Comparison of ENCODE assay signal across 20 mouse cellular contexts in the genomic region with DNA sequence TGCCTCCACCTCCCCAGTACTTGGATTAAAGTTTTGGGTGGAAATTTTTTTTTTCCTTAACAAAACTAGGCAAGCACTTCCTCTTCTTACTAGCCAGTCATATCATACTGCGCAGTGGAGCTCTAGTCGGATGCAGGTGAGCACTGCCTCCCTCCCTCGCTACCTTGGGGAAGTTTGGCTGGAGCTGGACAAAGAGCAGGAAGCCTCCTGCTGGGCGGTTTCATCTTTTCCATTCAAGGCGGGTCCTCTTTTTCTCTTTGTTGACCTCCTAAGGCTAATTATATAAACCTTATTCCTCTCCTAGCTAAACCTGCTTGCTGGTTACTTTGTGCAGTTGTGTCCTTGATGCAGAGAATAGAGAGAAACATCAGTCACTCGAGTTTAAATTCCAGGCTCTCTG.
"Had no signal": no experiment of that assay in that cellular context is flagged by ENCODE, and none has a peak within 500 bp of the region (broad histone marks: within the 10 kb centered on the region; RNA-seq: fewer than 3 reads in every experiment).

No protein-coding gene starts in this region.

- DNase-seq: liver, postnatal 0 days; lung, adult 2 months; lung, postnatal 10 days; retina, postnatal 1 day; right cerebral cortex, adult 18-20 months; right cerebral cortex, postnatal 25 days; right cerebral cortex, postnatal 4 days; spleen, adult 18-20 months; thymus, adult 2 months; thymus, postnatal 25 days; thymus, postnatal 4 days had no signal

- H3K9ac ChIP-seq: liver, embryonic 15.5 days; liver, postnatal 0 days; lung, embryonic 15.5 days; midbrain, embryonic 13.5 days; midbrain, embryonic 15.5 days; neural tube, embryonic 12.5 days; stomach, embryonic 15.5 days had no signal

- H3K27ac ChIP-seq: liver, embryonic 15.5 days; lung, embryonic 15.5 days; macrophage; midbrain, embryonic 13.5 days; midbrain, embryonic 15.5 days; neural tube, embryonic 12.5 days; stomach, embryonic 15.5 days; stomach, postnatal 0 days had no signal

- H3K4me1 ChIP-seq: liver, embryonic 15.5 days; lung, embryonic 15.5 days; midbrain, embryonic 13.5 days; midbrain, embryonic 15.5 days; neural tube, embryonic 12.5 days; stomach, embryonic 15.5 days had no signal

- H3K4me3 ChIP-seq: liver, embryonic 15.5 days; lung, embryonic 15.5 days; megakaryocyte, embryonic 14.5 days; midbrain, embryonic 13.5 days; midbrain, embryonic 15.5 days; neural tube, embryonic 12.5 days; stomach, embryonic 15.5 days had no signal

- H3K27me3 ChIP-seq: liver, embryonic 15.5 days; lung, embryonic 15.5 days; midbrain, embryonic 13.5 days; midbrain, embryonic 15.5 days; neural tube, embryonic 12.5 days; stomach, embryonic 15.5 days had no signal

- H3K36me3 ChIP-seq: liver, embryonic 15.5 days had no signal

- H3K9me3 ChIP-seq: liver, embryonic 15.5 days; lung, embryonic 15.5 days; megakaryocyte, embryonic 14.5 days; midbrain, embryonic 13.5 days; midbrain, embryonic 15.5 days; neural tube, embryonic 12.5 days; stomach, embryonic 15.5 days had no signal
